Mouse (Mus musculus) erythroid progenitor cell, adult 5-6 weeks (primary cell): ENCODE results near the gene Celf2. TPM values are rescaled to one million over a fixed set of nuclear protein-coding genes. Genes with fewer than 3 reads are reported as not detected.

ENCODE experiments used
- ATAC-seq: replicated peaks from 2 replicates; pipeline ENCODE4 v1.8.0; 2016; ENCODE audit warnings: moderate number of reproducible peaks, mild to moderate bottlenecking, moderate TSS enrichment, inconsistent platforms; ENCODE audit not compliant: poor library complexity, low FRiP score, severe bottlenecking
- total RNA-seq, 2 experiments: library from RNA; stranded (forward) in 1 of 2; stranded (reverse) in 1 of 2; fragments of 150-400 nt in 1 of 2; fragments of 186-747, 209-891 nt in 1 of 2; gene quantifications; 2 replicates each; pipeline versions ENCODE4 v1.2.3 to v1.2.4; 2015 to 2017; ENCODE audit warnings: low replicate concordance in 2 of 2

Celf2 gene
- total RNA-seq, 2 experiments from 2014 or later, result 12.0 to 24.7 TPM

DNA sequence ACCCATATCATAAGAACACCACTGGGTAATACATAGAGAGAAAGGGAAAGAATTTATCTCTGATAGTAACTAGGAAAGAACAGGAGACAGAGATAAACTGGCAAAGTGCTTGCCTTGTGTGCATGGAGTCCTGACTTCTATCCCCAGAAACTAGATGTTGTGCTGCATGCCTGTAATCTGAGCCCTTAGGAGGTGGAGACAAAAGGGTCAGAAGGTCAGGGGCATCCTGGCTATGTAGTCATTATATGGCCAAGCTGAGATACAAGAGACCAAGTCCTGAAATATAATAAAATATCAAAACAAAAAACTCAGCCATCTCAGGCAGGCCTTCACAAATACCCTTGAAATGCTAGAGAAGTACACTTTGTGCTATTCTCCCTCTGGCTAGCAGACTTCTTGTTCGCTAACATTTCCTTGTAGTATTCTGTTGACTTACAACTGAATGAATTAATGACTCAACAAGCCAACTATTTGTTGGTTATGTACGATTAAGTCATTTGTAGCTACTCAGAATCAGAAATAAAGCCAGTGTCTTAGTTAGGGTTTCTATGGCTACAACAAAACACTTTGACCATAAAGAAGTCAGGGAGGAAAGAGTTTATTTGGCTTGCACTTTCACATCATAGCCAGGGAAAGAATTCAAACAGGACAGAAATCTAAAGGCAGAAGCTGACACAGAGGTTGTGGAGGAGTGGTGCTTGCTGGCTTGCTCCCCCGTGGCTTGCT lies 284.9 kb downstream of the Celf2 start:
- ATAC-seq, result no peak

DNA sequence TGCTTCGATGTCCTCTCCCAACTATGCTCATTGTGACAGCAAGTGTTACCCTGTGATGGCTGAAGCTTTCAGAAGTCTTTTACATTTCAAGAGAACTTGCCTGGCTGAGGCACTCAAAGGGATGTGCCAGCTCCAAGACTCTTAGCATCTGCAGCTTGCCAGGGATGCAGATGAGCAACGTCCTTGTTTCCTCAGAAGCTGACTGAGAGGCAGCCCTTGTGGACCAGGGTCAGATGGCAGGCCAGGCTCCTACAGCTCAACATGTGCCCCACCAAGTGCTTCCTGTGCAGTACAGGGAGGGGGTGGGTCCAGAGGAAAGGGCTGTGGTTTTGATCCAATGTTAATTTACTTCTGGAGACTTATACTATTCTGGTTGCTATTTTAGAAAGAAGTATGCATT lies 285.8 kb downstream of the Celf2 start:
- ATAC-seq, result no peak

DNA sequence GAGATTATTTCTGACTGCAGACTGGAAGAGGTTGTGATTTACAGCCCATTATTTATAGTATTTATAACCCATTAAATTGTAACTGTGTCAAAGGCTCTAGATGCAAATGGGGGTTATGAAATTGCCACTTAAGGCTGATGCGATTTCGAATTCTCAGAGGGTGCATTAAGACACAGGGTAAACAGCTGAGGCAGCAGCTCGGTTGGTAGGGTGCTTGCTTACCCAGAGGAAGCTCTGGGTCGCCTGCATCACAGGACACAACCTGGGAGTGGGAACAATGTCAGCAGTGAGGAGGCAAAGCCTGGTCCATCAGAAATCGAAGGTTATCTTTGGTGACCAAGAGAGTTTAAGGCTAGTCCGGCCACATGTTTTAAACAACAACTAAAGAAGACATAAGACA lies 286.5 kb downstream of the Celf2 start:
- no peak for ATAC-seq

DNA sequence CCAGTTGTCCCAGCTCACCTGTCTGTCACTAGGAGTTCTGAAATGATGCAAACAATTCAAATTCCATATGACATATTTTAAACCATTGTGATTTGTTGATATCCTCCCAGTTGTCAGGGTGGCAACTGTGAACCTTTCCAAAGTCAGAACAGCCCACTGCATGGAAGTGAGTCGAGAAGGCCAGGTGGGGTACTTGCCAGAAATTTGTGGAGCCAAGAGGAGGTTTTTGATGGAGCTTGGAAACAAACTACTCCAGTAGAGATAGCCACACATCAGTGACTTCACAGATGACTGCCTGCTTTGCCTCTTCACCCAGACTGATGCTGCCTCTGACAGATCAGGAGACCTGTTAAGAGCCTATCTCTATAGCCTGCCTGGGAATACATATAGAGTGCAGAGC lies 287.5 kb downstream of the Celf2 start:
- no peak for ATAC-seq

DNA sequence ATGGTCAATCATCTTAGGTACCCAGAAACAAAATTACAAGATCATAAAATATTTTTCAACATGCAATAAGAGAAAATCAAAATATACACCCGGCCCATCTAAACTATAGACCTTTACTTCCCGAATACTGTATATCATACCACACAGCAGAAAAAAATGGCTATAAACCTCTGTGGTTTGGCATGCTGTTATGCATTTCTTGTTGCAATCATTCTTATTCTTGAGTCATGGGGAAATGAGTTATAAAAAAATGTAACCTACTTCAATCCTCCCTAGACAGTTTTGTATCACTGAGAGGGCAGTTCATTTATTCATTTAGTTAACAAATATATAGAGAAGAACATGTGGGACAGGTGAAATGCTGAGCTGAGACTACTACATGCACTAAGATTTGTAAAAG lies 291.3 kb downstream of the Celf2 start:
- no peak for ATAC-seq

DNA sequence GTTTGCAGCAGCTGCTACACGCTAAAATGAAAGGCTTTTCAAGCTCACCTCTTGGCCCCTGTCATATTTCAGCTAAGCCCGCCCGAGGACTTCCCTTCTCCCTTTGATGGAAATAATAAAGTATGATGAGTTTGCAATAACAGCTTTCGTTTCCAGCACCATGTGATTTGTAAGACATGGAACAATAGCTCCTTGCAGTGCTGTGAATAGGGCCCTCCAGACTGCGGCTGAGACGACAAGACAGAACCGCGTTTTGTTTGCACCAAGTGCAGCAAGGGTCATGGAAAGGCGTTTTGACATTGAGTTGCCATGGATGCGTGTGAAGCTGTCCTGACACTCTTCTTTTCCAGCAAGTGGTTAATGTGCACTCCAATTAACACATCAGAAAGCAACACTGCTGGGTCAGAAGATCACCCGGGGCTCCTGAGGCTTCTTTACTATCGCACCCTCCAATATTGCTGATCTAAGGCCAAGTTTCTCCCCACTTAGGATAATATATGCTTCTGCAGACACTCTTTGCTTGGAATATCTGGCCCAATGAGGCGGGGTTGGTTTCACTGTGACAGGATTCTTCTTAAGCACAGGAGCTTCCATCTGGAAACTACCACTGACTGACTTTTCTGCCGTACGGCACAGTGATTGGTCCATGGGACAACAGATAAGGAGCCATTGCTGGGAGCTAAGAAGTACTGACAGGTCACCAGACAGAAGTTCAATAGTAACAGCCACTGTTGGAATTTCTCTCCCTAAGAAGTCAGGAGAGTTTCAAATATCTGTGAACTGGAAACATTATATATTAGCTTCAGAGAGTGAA lies 301.5 kb downstream of the Celf2 start:
- ATAC-seq, result no peak

DNA sequence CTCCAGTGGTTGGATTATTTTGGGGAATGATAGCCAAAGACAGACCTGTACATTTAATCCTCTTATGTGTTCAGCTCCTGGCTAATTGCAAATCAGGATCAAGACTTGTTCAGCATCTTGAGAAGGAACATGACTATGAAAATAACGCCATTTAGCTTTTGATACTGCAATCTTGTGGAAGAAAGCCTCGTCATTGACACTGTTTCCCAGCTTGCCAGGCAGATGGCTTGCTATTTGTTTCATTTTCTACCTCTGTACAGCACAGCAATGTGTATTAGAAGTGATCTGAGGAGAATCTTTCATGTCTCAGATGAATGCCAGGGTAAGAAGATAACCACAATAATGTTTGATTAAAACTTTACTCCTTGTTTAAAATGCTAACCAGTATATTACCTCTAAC lies 315.9 kb downstream of the Celf2 start:
- no peak for ATAC-seq

DNA sequence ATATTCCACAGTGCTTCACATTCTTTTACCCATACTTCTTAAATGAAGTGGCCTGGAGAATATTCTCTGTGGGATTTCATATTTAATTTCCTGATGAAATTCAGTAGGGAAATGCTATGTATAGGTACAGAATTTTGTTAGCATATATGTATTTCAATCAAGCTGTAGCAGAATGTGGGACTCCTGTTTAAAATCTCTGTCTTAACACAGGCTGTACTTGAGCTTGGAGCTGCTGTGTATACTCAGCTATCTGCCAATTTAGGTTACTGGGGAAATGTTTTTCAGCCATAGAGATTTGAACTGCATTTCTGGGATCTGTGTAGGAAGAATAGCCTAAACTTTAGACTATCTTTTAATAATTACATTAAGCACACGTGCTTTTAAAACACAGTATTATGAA lies 330.2 kb downstream of the Celf2 start:
- ATAC-seq, result no peak

DNA sequence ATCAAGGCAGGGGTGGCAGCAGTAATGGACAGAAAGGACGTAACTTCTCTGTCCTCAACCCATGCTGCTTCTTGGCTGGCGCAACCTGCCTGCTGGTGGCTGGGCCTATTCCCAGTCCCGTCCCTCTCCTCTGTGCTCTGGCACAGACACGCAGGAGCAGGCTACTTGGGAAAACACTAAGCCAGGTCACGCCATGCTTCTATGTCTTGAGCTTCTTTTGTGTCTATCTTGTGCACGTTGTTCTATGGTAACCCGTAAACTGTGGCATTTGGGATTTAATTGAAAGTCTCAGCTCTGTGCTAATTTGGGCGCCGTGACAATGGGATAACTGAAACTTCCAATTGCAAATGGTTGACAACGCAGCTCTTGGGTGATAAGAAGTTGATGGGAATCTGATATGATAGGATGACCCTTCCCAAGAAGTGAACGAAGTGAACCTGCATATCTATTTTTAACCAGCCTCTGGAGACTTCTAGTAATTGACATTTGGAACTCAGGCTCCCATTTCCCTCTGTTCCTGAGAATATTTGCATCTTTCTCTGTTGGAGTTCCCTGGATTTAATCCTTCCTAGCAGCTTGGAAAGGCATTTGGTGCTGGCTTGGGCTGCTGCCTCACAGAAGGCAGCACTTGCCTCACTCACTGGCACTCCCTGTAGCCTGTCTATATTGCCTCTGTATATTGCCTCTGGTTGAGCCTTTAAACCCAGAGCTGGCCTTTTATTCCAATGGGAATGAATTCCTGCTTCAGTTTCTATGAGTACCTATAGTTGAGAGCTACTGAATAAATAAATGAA lies 335.9 kb downstream of the Celf2 start:
- ATAC-seq, result no peak

DNA sequence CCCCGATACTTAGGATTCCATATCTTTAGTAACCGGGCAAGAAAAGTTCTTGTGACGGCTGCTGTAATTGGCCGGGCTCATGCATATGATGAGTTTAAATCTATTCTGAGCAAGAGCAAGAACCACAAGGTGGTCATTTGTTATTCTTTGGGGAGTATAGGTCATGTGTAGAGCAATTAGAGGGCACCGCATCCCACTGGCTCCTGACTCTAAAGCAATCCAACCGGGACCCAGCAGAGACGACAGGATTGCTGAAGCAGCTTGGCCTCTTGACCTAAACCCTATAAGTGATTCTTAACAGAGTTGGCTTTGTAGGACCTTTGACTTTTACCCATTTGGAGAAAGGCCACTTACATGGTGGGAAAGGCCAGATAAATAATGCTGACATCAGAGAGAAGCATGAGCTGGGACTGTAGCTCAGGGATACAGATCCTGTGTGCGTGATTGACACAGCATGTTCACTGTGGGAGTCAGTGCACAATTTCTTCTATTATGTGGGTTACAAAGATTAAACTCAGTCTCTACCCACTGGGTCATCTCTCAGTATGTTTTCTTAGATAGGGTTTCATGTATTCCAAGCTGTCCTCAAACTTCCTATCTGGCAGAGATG lies 338.2 kb downstream of the Celf2 start:
- no peak for ATAC-seq

DNA sequence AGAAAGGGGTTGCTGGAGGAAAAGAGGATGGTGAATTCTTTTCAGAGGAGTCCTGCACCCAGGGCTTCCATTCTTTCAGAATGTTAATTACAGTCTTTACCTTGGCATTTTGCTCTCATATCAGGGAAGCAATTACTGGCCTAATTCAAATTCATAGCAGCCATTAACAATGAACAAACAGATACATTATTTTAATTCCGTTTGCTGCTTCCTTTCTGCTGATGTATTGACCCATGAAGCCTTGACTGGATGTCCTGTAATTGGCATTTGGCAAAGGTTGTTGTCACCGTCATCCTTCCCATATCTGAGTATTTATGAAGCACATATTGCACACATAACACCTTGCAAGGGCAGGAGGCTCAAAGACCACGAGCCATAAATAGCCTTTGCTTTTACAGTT lies 343.6 kb downstream of the Celf2 start:
- ATAC-seq, result no peak

DNA sequence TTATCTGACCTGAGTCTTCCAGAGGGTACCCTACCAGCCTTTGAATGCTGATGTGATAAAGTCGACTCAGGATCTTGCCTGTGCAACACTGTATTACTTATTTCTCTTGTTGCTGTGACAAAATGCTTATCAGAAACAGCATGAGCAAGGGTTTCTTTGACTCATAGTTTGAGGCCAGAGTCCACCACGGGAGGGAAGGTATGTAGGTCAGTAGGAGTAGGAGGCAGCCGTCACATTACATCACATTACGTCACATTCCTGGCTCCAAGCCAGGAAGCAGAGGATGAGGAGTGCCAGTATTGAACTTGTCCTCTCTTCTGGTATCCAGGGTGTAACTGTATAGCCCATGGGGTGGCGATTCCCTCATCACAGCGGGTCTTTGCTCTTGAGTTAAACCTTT lies 349.3 kb downstream of the Celf2 start:
- no peak for ATAC-seq

DNA sequence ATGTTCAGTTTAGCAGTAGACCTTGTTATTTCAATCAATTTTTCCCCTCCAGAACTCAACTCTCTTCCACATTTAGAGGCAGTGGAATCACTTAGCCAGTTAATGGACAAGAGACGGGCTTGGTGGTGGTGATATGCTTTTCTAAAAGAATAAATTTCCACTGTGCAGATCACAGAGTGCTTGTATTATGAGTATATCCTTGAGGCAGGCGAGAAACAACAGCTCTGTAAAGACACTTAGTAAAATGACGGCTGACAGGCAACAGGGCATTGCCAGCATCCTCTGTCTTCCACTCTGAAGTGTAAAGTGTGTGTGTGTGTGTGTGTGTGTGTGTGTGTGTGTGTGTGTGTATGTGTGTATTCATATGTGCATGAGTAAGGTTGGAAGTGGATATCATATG lies 362.1 kb downstream of the Celf2 start:
- ATAC-seq, result no peak

DNA sequence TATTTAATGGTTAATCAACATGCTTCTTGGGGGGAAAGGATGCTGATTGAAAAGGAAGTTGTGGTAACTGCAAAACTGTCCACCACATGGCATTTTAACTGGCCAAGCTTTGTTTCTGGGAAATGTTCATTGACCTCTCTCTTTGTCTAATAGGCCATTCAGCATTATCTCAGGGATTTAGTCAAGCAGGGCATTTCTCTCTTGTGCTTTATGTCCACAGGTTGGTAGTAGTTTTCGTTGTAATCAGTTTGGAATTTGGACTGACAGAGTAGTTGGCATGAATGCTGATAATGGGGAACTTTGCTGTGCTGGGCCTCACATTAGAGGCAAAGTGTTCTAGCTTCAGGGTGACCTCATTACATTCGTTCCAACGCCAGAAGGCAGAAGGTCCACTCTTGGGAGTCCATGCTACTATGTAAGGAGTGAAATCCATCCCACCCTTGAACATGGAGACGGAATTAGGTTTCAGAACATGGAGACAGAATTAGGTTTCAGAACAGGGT lies 363.8 kb downstream of the Celf2 start:
- no peak for ATAC-seq

DNA sequence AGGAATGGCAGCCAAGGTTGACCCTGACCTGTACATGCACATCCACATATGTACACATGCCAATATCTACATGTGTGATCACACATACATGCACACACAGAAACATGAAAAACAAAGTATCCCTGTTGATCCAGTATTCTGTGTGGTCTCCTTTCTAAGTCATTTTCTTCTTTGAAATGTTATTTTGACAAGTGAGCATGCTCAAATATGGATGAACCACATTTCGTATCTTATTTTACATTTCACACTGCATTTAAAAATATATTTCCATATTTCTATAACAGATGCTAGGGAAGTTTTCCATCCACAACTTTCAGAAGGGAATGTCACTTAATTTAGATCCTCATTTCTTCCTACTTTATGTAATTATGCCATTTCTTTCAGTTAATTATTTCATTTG lies 364.5 kb downstream of the Celf2 start:
- no peak for ATAC-seq

DNA sequence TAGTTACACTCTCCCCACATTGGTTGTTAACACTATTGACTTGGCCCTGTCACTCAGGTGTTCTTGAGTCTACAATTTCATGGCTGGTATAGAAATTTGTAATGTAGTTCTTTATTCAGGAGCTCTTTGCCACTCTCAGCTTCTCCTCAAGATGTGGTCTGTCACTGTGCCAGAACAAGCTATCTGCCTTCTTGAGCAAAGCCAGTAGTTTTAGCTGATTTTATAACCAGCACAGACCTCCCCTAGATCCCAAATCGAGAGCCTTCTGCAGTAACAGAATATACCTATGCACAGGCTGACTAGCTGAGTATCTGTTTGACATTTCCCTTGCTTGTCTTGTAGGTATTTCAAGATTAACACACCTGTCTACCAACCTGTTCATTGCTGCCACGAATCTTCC lies 386.0 kb downstream of the Celf2 start:
- ATAC-seq, result no peak

DNA sequence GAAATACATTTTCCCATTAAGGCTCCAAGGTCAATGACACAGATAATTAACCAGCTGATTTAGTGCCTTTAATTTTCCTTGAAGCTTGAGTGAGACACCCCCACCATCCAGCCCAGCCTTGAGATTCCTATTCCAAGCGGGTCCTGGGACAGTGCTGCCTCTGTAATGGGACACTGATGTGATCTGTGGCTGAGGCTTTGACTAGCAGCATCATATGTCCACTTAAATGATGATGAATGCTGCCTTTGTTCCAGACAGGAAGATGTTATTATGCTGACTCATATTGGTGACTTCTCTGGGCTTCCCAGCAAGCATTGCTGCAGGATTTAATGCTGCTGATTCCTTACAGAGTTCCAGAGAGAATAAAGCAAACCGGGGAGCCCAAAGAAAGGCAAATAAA lies 393.6 kb downstream of the Celf2 start:
- ATAC-seq, result no peak

DNA sequence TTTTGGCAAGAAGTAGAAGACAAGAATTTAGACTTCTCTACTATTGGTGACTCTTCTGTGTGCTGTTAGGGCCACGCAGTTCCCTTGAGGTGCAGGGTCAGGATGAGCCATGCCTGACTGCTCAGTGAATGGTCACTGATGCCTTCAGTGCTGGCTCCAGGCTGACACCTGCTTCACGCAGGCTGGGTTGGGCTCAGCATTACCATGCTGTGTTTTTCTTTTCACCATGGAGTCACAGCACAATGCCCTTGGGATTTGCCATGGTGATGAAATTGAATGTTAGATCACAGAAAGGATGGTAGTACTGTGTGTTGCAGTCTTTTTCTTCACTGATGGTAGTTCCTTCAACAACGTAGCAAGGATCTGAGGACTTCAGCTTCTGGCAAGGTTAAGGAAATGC lies 394.2 kb downstream of the Celf2 start:
- no peak for ATAC-seq

DNA sequence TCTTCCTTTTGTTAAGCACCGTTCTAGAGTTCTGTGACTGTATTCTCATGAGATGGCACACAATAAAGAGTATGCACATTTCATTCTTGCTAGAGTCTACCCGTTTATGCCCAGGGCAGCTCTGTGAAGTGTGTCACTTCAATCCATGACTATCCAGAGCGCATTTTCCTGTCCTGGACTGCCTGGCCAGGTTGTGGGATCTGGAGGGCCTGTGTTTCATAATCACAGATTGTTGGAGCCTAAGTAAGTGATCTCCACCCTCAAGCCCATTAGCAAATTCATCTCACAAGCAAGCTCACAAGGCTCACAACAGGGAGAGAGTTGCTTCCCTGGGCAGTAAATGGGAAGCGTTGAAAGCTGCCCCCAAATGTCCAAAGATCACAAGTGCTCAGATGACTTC lies 395.6 kb downstream of the Celf2 start:
- ATAC-seq, result no peak

DNA sequence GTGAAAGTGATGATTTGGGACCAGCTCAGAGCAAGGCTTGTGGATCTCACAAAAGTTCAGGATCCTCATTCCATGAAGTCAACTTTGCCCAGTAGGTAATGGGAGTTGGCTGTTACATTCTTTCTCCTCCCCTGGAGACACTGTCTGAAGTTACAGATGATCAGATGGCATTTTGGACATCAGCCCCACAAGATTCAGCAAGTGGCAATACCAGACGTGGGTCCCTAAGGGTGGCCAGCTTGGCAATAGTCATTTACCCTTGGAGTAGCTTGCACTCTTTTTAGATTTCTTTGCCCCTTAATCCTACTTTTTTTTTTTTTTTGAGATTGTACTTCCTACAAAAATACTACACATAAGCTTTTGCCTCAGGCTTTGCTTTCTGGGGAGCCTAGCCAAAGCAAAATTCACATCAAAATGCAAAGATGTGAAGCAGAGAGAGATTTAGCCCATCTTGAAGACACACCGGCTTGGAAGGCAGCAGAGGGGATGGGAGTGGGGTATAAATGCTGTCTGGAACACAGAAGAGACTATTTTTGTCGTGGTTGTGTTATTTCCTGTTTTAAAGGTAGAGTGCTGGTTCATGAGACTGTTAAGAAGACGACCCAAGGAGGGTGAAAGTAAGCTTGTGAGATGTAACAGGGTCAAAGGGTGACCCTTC lies 397.1 kb downstream of the Celf2 start:
- ATAC-seq, result no peak
